Mouse (Mus musculus) R1 (cell line): ENCODE measurements at regions not wholly inside any gene's neighbourhood (a gene's known extent, or its start where the extent isn't known, plus 50 kb on each side); places are given as distances from the start of the nearest gene placed in this dataset.
A peak's percentile ranks its signal among the peaks of the same experiment; 100 is the strongest.

Experiments used
- DNase-seq: peaks from one replicate; pipeline ENCODE4 v3.0.0-alpha.2; 2018; ENCODE audit warnings: low read depth, low spot score

GRCm38 (mm10) chr17:14497086-14497485 lies 196.9 kb downstream of the Thbs2 start:
- DNase-seq, result peak; percentile 11

DNA sequence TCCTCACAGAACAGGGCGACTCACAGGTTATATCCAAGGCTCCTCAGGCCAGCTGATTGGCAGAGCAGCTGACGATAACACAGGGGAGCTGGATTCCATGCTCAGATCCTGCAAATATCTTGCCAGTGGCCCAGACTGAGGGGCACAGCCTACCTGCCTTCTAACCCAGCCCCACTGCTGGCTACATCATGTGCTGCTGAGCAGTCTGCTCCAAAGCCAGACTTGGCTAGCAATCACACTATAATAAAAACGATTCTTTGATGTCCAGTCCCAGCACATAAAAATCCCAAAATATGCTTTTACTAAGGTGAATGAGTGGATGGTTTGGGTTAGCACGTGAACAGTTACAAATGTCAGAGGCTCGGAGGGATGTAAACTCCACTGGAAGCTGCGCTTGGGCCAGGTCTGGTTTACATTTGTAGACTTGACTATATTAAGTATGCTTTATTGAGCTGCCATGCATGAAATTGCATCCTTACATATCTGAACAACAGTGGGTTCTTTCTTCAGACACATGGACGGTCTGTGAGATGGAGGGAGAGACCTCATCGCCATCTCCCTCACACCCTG lies 200.2 kb downstream of the Thbs2 start:
- DNase-seq, result no peak

DNA sequence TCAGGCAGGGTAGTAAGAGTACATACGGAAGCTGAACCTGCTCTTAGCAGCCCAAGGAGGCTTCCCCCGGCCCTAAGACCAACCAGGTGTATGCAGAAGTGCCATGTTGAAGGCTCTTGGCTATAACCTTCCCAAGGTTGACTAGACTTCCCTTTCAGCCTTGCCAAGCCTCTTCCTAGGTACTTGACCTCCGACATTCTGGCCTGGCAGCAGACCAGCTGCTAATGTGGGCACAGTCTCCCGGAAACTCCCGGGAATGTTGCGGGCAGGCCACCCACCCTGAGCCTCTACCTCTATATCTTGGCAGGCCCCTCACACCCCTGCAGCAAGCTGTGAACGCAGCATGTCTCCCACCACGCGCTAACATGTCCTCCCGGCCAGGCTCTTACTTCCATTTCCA lies 201.1 kb downstream of the Thbs2 start:
- DNase-seq, result no peak

DNA sequence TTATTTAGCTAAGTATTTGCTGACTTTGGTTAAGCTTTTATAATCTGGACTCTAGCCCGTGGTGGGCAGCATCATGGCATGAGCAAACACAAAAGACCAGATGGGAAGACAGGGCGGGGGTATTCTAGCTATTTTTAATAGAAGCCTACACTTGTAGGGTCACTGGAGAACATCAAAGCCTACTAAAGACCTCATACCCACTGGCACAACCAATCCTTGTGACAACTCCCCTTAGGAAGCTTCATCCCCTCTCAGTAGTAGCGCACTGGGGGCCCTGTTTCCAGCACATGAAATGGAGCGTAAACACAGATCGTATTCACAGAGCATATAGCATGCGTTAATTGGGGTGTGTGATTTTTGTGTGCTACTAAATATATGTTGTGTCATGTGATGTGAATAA lies 202.4 kb downstream of the Smoc2 start:
- no peak for DNase-seq

DNA sequence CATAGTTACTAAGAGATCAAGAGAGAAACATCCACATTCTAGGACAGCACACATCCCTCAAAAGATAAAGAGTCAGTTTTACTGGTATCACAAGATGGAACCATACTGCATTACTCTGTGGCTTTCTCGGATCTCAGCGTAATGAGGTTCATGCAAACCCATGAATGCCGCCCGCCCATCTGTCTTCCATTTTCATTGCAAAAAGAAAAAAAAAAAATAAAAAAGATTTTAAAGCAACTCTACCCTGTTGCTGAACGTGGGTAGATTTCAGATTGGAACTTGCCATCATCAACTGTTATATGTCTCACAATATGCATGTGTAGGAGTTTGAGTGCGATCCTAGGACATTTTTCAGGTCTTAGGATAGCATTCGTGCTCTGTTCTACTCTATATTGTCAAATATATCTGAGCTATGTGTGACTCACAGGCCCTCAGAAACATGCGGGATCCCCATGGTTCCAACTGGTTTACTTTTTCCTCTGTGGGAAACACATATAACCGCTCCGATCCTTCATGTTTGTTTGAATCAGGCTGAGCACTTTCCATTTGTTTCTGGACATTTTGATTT lies 199.7 kb downstream of the Smoc2 start:
- DNase-seq, result no peak

- DNase-seq, result no peak
Observed at GRCm38 (mm10) chr17:14476707-14477106, 197.4 kb downstream of the Smoc2 start.

GRCm38 (mm10) chr17:14475778-14476647 lies 196.7 kb downstream of the Smoc2 start:
- DNase-seq, result no peak

DNA sequence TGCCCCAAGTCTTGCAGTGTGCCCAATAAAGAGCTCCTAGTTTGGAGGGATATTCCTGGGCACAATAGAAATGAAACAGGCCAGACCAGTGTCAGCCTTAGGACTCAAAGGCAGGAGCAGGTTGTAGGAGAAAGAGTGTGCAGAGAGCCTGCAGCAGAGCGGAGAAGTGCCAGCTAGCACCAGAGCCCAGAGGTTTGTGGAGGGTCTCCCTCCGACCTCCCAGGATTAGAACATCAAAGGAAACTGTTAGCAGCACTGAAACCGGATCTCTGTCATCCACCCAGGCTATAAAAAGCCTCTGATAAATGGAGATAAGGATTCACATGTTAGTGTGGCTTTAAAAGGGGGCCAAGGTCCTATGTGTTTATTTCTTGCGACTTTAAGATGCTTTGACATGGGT lies 196.0 kb downstream of the Smoc2 start:
- DNase-seq, result no peak

DNA sequence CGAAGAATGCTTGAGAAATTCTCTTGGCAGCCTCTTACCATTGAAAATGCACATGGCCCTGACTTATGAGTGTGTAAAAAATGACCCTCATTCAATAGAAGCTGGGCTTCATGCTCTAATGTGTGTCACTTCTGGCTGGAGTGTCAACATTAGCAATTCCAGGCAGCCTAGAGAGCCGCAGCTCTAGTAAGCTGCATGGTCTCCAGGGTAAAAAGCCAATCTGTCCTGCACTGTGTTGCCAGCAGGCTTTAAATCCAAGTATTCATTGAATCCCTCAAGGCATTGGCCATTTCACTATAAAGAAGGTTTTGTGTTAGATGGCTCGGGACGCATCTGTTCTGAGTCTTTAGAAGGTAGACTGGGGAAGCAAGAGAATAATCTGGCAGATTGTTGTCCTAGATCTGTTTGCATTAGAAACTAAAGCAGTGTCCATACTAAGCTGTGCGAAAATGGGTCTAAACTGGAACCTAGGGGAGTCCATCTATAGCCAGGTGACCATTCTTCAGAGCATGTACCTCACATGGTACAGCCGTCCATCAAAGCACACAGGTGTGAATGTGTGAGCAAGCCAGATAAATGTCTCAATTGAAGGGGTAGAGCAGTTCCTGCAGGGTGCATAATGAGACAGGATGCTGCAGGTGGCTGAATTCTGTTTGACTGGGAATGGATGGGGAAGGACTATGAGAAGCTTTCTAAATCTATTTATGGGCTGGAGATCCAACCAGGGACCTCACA lies 189.6 kb downstream of the Smoc2 start:
- no peak for DNase-seq

GRCm38 (mm10) chr17:14455251-14455743 lies 176.0 kb downstream of the Smoc2 start:
- DNase-seq, result no peak
